In genomic region chr12:102108851-102109250, GRCm38 (mm10) we compare ENCODE assay signal across 27 mouse cellular contexts. TPM values are rescaled to one million over a fixed set of nuclear protein-coding genes. Genes with fewer than 3 reads are reported as not detected.
DNase-seq lines count a peak whose midpoint lies in the region; ATAC-seq and TF ChIP-seq lines count a peak whose summit lies in the region.
"Had no signal": no experiment of that assay in that cellular context is flagged by ENCODE, and none has a peak within 500 bp of the region (broad histone marks: within the 10 kb centered on the region; RNA-seq: fewer than 3 reads in every experiment).

No protein-coding gene starts in this region.

- peak; percentile 86 for TF ChIP-seq EP300 in CH12.LX (IDR thresholded peaks at IDR 0.05; ENCODE audit: low read length)

- H3K27me3 ChIP-seq in CH12.LX (replicated peaks) = no peaks in the 10 kb centered on the region
- H3K27me3 ChIP-seq in cerebellum, adult 2 months (ENCODE audit: control insufficient read depth, insufficient read depth, low read length) = no peaks in the 10 kb centered on the region

- no peaks in the 10 kb centered on the region for H3K79me2 ChIP-seq in CH12.LX (replicated peaks; ENCODE audit: control insufficient read depth, extremely low read depth, insufficient read depth, poor library complexity, severe bottlenecking)

- DNase-seq in 3T3-L1 (ENCODE audit: low read depth, low spot score) (peak; percentile 5), 416B (ENCODE audit: low read depth) (peak; percentile 23), CH12.LX (ENCODE audit: extremely low read depth) (peak; percentile 46)
- no peak for DNase-seq in left cerebral cortex, adult 9 months (ENCODE audit: low spot score in 2 of 2)
- no peak for DNase-seq in adrenal gland, adult 18-20 months (ENCODE audit: low spot score in 2 of 2)
- DNase-seq in cerebellum, adult 2 months = no peak
- no peak for DNase-seq in left cerebral cortex, postnatal 36 days (ENCODE audit: low spot score in 2 of 2)
- DNase-seq: adrenal gland, adult 2 months; adrenal gland, adult 8-10 months; adrenal gland, postnatal 10 days; adrenal gland, postnatal 14 days; adrenal gland, postnatal 25 days; adrenal gland, postnatal 36 days; B cell, adult 2 months; cerebellum, adult 11 months; cerebellum, adult 11-12 months; cerebellum, adult 18-20 months; cerebellum, adult 8-10 months; cerebellum, adult 9-10 months; cerebellum, adult 9-11 months had no signal

- peak; percentile 32; the same call in 1 of the 2 replicates for ATAC-seq in common myeloid progenitor, adult 5-6 weeks (replicated peaks; ENCODE audit: low read depth, poor library complexity, severe bottlenecking)
- ATAC-seq: activated CD4-positive, CD25-positive, alpha-beta regulatory T cell, adult 4 months; CD4-positive, CD25-positive, alpha-beta regulatory T cell, adult 4 months; Patski had no signal

- in situ Hi-C loops in CH12.LX (cut with MboI; ENCODE audit: low pct_ligation_motif_present, low pct_unique_long_range_greater_than_20kb, low sequenced_read_pairs) = no loop called here

- TF ChIP-seq RAD21 in CH12.LX (IDR thresholded peaks at IDR 0.05; ENCODE audit: low read depth, low read length) = no peak

- H3K4me1 ChIP-seq in CH12.LX (ENCODE audit: control insufficient read depth in 1 of 2, insufficient read depth in 2 of 2) = peaks cover 4 to 16% of the 10 kb centered on the region in 2 experiments; a peak in 3 of 4 replicates
- H3K4me1 ChIP-seq in cerebellum, adult 2 months (ENCODE audit: control insufficient read depth, insufficient read depth, low read length) = no peaks in the 10 kb centered on the region

- H3K4me2 ChIP-seq in CH12.LX (ENCODE audit: insufficient read depth, low read depth, poor library complexity, severe bottlenecking) = no peak overlapping the region

- no peaks in the 10 kb centered on the region for H3K36me3 ChIP-seq in CH12.LX (replicated peaks in 1 of 2; ENCODE audit: control insufficient read depth in 1 of 2, insufficient read depth in 1 of 2, low read length in 1 of 2)
- H3K36me3 ChIP-seq: G1E had no signal

- no peak overlapping the region for H3K27ac ChIP-seq in CH12.LX (ENCODE audit: insufficient read depth, low read depth)
- no peak overlapping the region for H3K27ac ChIP-seq in cerebellum, adult 2 months (ENCODE audit: insufficient read depth, low read length)

- no peak for TF ChIP-seq POLR2A in CH12.LX (IDR thresholded peaks at IDR 0.05; ENCODE audit: low read depth, low read length)
- TF ChIP-seq POLR2A in cerebellum, adult 2 months (IDR thresholded peaks at IDR 0.05; ENCODE audit: borderline replicate concordance, insufficient read depth, low read length) = no peak

- no peaks in the 10 kb centered on the region for H3K9me3 ChIP-seq in CH12.LX (replicated peaks; ENCODE audit: low read length)
- H3K9me3 ChIP-seq: G1E had no signal

- no peak overlapping the region for H3K9ac ChIP-seq in CH12.LX (ENCODE audit: insufficient read depth, low read depth)

- dilution Hi-C loops in CH12.LX (cut with MboI; ENCODE audit: extremely low pct_ligation_motif_present, extremely low pct_unique_long_range_greater_than_20kb, low sequenced_read_pairs) = no loop called here

- TF ChIP-seq CTCF in CH12.LX (conservative IDR thresholded peaks at IDR 0.05 in 1 of 2, IDR thresholded peaks at IDR 0.05 in 1 of 2; ENCODE audit: low read depth in 2 of 2, low read length in 2 of 2) = no peak
- no peak for TF ChIP-seq CTCF in cerebellum, adult 2 months (IDR thresholded peaks at IDR 0.05; ENCODE audit: borderline replicate concordance, insufficient read depth, low read depth, low read length)

- intact Hi-C loops in left cerebral cortex, postnatal 36 days (cut with DNase I) = no loop called here

- H3K4me3 ChIP-seq in CH12.LX (replicated peaks in 1 of 3; ENCODE audit: low read depth in 2 of 3, low read length in 2 of 3, poor library complexity in 1 of 3) = no peak overlapping the region
- H3K4me3 ChIP-seq in cerebellum, adult 2 months (replicated peaks; ENCODE audit: insufficient read depth, low read depth, low read length) = no peak overlapping the region

TF ChIP-seq in CH12.LX, 34 proteins besides CTCF, POLR2A, EP300 and RAD21:
- TF ChIP-seq E2F4 (IDR thresholded peaks at IDR 0.05; ENCODE audit: insufficient replicate concordance, low read depth, low read length) = no peak
- TF ChIP-seq JUN (IDR thresholded peaks at IDR 0.05; ENCODE audit: insufficient read depth, low read depth, low read length) = peak; percentile 53; the same call in 1 of the 2 replicates
- 0 out of 2 replicates have a peak, but pooled peaks have one; percentile 19 for TF ChIP-seq BHLHE40 (IDR thresholded peaks at IDR 0.05; ENCODE audit: low read depth, low read length)
- no peak for TF ChIP-seq ZMIZ1 (IDR thresholded peaks at IDR 0.05; ENCODE audit: low read depth, low read length)
- TF ChIP-seq ETS1 (conservative IDR thresholded peaks at IDR 0.05; ENCODE audit: low read depth, low read length) = peak; percentile 87
- 0 out of 2 replicates have a peak, but pooled peaks have one; percentile 44 for TF ChIP-seq TCF12 (IDR thresholded peaks at IDR 0.05; ENCODE audit: low read depth, low read length)
- TF ChIP-seq MEF2A (IDR thresholded peaks at IDR 0.05; ENCODE audit: borderline replicate concordance, low read depth, low read length) = peak; percentile 59; the same call in 1 of the 2 replicates
- 0 out of 2 replicates have a peak, but pooled peaks have one; percentile 31 for TF ChIP-seq MAFK (IDR thresholded peaks at IDR 0.05; ENCODE audit: insufficient replicate concordance, low read length)
- peak; percentile 70 for TF ChIP-seq JUND (conservative IDR thresholded peaks at IDR 0.05; ENCODE audit: low read depth, low read length)
- peak; percentile 81 for TF ChIP-seq IRF4 (IDR thresholded peaks at IDR 0.05; ENCODE audit: low read depth, low read length)
- TF ChIP-seq ZNF384 (IDR thresholded peaks at IDR 0.05; ENCODE audit: low read depth, low read length) = peak; percentile 92

RNA-seq across cellular contexts. Expression of gene Slc24a4, which starts 19.7 kb away (rescaled TPM):
- total RNA-seq in CH12.LX (2012; rRNA removed) (0.34 and 0.84 TPM in 2 replicates), CH12.LX (2014; rRNA removed) (0.23 and 0.47 TPM in 2 replicates)
- 0.42 and 0.69 TPM in 2 replicates for polyA plus RNA-seq in CH12.LX (2012; ENCODE audit: insufficient read length, low read depth)
- total RNA-seq in common myeloid progenitor, adult 5-6 weeks (2017) = not detected in 2 replicates
- total RNA-seq in adrenal gland, adult 18-20 months (2021) = 1 to 10 TPM in 1 of 2 experiments, under 1 TPM in 1; 0.42 to 1.1 TPM
- 3.4 TPM in 2 replicates for polyA plus RNA-seq in cerebellum, adult 2 months (2012; rRNA removed)
- total RNA-seq in left cerebral cortex, postnatal 36 days (2021) = 10 to 100 TPM; 37.1 to 53.5 TPM
- total RNA-seq: MEL had no signal
- polyA plus RNA-seq: activated CD4-positive, CD25-positive, alpha-beta regulatory T cell, adult 4 months; C2C12; CD4-positive, CD25-positive, alpha-beta regulatory T cell, adult 4 months; G1E; Patski had no signal

Comparison
In these comparisons a context has a peak if more than half of its experiments do, and no peak if none do; other contexts are left out.
1. DNase-seq: peak in 3T3-L1 (single experiment), 416B (single experiment) and CH12.LX (single experiment); none in left cerebral cortex, adult 9 months (0 of 2), adrenal gland, adult 18-20 months (0 of 2), cerebellum, adult 2 months (0 of 2) and left cerebral cortex, postnatal 36 days (0 of 2).
2. RNA of gene Slc24a4, which starts 19.7 kb away (total RNA-seq): 37.1 to 53.5 TPM in left cerebral cortex, postnatal 36 days; 0.42 to 1.1 TPM in adrenal gland, adult 18-20 months, 0.23 to 0.84 TPM in CH12.LX and not detected in common myeloid progenitor, adult 5-6 weeks; every median in the first group is over 10 times any median in the second.